Mouse (Mus musculus) gastrocnemius, postnatal 36 days (tissue): ENCODE measurements around the gene Ulk4. TPM values are rescaled to one million over a fixed set of nuclear protein-coding genes. Genes with fewer than 3 reads are reported as not detected.

Experiments used
- DNase-seq, 2 experiments: peaks; one replicate each; pipeline ENCODE4 v3.0.0; 2022
- intact Hi-C: fragments of 180-260 bp; cut with DNase I; formaldehyde crosslinking; loops from one replicate; pipeline ENCODE4 v1.15.1; 2025
- total RNA-seq, 2 experiments: library from RNA; stranded (reverse); gene quantifications; 2 replicates each; pipeline ENCODE4 v1.2.3; 2021

Ulk4 gene
- total RNA-seq, 2 experiments from 2014 or later, result 0.20 to 0.38 TPM

DNA sequence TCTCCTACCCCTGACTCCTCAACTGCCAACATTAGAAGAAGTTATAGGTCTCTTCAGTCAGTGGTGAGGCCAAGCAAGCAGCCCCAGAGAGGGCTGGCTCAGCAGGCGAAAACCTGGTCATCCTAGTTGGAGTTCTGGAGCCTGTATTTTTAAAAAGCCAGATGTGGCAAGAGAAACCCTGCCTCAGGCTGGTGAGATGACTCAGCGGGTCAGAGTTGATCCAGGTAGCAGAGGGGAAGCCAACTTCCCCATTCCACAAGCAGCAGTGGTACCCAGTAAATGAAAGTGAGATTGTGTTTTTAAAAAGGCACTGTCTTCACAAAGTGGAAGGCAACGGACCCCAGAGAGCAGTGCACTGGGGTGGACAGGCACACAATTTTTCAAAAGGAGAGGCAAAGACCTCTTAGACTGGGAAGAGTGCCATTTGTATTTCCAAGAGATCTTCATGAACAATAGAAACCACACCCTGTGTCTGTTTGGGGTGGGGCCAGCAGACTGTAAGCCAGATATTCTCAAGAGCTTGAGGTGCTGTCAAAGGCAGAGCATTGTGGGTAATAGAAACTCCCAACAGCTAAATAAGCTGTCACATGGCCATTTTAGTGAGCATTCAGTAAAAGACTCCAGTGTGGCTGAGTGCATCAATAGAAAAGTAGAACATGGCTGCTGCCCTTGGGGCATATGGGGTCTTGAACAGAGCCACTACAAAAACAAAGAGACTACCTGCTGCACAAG lies 314.9 kb downstream of the Ulk4 start:
- peak in 1 of 2 experiments; percentile 28 for DNase-seq

DNA sequence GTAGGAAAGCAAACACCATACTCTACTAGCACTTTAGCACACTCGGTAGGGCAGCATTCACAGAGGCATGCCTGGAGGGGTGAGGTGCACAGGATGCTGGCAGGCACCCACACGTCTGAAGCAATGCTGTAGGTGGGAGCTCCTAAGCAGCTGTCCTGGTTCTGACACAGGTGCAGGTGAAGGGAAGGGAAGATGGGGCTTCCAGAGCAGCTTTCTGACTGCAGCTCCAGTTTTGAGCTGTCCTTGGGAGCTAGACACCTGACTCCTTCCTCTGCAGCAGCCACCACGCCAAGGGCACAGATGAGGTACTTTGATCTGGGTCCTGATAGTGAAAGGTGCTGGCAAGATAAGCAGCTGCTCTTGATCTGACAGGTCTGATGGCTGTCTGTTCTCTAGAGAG lies 315.5 kb downstream of the Ulk4 start:
- intact Hi-C loops, result no loop called here
- no peak for DNase-seq

More for the DNA sequence above, 314.9 kb downstream of the Ulk4 start:
- intact Hi-C loops, result no loop called here

DNA sequence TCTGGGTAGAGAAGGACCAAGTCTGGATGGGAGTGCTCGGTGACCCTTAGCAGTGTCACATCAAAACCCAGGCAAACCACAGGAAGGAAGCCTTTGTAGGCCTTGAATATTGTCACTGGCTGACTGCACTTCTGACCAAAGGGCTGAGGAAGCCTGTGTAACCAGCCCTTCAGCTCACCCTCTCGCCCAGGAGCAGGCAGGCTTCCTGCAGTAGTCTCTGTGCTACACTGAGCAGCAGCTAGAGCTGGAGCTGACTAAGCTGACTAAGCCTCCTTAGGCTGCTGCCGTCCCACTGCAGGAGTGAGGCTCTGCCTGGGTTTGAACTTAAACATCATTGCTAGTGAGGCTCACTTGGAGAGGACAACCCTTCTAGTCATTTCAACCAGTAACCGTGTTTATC lies 316.4 kb downstream of the Ulk4 start:
- intact Hi-C loops, result no loop called here
- no peak for DNase-seq

DNA sequence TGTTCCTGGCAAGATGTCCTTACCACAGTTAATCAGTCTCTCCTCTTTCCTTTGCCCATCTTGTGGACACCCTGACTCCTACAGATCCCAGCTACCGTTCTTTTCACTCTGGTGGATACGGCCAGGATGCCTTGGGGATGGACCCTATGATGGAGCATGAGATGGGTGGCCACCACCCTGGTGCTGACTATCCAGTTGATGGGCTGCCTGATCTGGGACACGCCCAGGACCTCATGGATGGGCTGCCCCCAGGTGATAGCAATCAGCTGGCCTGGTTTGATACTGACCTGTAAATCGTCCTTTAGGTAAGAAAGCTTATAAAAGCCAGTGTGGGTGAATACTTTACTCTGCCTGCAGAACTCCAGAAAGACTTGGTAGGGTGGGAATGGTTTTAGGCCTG lies 317.8 kb downstream of the Ulk4 start:
- intact Hi-C loops, result no loop called here
- DNase-seq, result no peak

DNA sequence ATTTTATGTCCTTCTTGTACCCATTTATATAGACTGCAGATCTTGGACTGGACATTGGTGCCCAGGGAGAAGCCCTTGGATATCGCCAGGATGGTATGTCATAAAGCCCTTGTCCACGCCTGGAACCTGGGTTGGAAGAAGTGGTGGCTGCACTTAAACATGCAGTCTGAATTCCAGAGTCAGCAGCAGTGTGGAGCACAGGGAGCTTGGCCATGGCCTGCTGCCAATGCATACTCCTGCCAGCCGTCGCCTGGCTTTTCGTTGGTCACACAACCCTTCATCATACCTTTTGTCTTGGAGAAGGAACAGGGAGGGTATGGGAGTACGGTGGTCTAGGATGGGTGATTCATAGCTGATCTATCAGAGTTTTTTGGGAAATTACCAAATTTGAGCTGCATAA lies 318.4 kb downstream of the Ulk4 start:
- intact Hi-C loops, result no loop called here
- DNase-seq, result no peak

DNA sequence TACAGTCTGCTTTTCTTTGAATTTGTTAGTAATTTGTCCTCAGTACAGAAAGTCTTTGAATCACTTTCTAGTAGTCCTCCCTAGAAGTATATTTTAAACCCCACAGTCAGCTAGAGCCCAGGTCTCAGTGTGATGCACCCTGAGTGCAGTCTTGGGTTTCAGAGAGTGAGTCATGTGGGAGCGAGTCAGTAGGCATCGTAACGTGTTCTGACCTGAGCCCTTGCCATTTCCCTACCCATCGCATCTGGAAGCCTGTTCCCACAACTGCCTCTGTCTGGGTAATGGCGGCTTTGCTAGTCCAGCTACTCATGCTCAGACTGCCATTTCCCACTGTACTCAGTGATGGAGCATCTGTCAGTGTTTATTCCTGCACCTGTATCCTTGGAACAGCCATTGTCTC lies 318.9 kb downstream of the Ulk4 start:
- intact Hi-C loops, result no loop called here
- no peak for DNase-seq

DNA sequence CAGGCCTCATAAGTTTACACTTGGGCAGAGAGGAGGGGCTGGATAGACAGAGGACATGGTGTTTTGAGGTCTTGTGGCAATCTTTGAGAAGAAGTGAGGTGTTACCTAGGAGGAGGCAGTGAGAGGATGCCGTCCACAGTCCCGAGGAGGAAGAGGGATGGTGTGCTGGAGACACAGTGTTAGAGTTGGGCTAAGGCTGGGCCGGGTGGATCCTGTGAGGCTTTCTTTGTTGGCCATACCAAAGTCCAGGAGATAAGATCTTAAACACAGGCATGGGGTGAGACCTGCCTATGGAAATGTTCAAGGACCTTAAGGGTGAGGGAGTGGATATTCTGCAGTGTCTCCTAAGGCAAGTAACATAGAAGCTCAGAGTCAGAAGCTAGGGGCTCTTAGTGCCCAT lies 325.1 kb downstream of the Ulk4 start:
- intact Hi-C loops, result no loop called here
- DNase-seq, result no peak

DNA sequence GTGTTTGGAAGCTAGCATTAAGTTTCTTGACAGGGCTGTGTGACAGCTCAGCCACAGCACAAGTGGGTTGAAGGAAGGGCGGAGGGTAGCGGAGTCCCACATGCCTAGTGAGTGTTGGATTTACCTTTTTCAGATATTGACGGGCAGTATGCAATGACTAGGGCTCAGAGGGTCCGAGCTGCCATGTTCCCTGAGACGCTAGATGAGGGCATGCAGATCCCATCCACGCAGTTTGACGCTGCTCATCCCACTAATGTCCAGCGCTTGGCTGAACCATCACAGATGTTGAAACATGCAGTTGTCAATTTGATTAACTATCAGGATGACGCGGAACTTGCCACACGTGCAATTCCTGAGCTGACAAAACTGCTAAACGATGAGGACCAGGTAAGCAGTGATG lies 326.2 kb downstream of the Ulk4 start:
- intact Hi-C loops, result no loop called here
- DNase-seq, result no peak

DNA sequence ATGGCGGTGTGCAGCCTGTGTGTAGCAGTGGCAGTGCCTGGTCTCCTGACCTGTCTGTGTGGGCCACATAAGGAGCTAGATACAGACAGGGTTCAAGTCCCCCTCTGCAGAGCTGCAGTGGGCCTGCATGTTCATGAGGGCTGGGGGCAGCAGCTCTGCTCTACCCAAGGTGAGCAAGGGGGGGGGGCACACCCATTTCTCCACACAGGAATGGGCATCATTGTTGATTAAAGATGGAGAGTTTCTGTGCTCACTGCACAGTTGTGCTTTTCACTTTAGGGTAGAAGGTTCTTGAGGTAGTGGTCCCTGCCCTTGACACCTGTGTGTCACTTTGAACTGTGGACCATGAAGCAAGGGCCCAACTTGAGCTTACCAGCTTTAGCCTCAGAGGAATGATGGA lies 328.2 kb downstream of the Ulk4 start:
- intact Hi-C loops, result no loop called here

DNA sequence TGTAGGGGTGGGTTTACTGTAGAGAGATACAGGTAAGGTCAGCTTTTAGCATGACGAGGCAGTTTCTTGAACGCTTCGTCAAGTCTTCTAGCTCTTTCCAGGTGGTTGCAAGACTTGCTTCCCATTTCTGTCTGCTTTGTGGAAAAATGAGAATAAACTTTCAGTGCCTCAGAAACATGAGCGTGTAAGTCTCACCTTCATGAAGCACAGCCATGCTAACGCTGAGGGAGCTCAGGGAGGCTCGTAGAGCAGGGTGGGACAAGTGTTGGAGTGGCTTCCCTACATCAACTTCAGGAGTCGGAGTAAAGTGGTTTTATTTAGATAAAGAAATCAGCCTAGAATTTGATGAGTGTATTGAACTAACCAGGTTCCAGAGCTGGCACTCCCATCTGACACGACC lies 330.9 kb downstream of the Ulk4 start:
- intact Hi-C loops, result no loop called here
- DNase-seq, result no peak

More for the DNA sequence above, 328.2 kb downstream of the Ulk4 start:
- no peak for DNase-seq

DNA sequence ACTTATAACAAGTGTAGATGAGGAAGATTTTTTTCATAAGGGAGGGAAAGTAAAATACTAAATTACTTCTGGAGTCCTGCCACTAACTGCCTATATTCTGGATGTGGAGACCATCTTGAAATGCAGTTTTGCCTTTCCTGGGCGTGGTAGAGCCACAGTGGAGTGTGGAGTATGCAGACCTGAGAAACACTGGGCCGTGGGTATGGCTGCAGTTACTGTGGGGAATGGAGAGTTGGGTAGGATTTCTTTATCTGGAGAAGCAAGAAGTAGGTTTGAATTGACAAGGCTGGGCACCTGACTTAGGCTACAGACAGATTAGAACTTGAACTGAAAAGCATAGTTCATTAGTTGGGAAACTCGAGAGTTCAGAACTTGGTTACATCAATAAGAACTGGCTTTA lies 332.8 kb downstream of the Ulk4 start:
- DNase-seq, result no peak
- intact Hi-C loops, result no loop called here

DNA sequence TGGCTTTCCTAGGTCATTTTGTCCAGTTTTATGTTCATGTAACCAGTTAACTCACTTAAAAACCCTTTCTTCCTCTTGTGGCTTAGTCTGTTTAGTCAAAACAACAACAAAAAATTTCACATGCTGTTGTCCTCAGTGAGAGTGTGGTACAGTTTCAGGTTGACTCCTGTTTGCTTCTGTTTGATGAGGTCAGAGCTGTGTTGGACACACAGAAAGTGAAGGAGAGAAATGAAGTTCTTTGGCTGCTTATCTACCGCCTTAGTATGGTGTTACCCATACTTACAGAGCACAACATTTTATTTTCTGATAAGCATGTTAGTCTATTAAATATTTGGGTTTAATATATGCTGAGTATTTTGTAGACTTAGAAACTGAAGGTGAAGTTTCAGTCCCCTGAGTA lies 333.2 kb downstream of the Ulk4 start:
- intact Hi-C loops, result no loop called here
- no peak for DNase-seq

DNA sequence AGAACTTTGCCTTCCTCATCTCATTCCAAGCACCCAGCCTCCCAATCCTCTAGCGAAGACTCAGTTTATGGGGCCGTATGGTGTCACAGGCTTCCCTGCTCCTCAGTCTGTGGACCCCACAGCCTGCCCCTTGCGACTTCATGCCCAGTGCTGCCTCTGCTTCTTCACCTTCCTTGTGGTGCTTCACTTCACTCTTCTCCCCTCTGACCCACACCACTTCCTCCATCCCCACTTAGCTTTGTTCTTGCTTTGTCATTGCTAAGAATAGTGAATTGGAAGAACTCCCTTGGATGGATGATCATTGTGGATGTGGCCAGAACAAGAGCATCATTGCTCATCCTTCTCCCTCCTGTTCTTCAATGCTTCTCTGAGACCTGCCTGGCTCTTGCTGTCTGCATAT lies 336.1 kb downstream of the Ulk4 start:
- intact Hi-C loops, result no loop called here

DNA sequence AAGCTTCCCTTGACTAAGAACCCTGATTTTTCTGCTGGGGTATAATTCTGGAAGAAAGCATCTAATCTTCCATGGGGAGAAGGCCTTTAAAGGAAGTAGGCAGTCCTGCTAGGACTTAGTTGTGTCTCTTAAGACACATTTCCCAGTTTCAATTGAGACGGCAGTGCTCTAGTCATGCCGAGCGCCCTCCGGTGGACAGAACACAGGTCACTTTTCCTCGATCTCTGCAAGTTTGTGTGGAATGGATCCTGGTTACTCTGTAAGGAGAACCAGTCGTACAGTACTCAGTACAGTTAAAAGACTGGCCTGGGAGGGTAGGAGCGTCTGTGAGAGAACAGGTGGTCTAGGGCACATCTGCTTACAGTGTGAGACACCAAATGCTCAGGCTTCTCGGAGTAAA lies 340.6 kb downstream of the Ulk4 start:
- peak; percentile 35 to 46 for DNase-seq
- intact Hi-C loops, result loop anchor here (5.0 kb wide), 1 partner anchor 334 kb away; no protein-coding TSS in a partner anchor

More for the DNA sequence above, 336.1 kb downstream of the Ulk4 start:
- DNase-seq, result no peak

DNA sequence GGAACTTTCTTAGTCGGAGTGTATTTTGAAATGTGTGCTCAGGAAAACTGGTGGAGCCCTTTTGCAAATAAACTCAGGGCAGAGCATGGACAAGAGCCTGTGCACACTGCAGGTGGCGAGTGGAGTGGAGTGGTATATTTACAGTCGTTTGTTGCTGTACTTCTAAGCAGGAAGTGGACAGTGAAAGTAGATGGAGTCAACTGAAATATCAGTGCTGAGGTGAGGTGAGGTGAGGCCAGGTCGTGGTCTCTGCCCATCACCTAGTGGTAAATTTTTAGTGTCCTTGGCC lies 341.4 kb downstream of the Ulk4 start:
- no peak for DNase-seq
- intact Hi-C loops, result loop anchor here (5.0 kb wide), 1 partner anchor 333 kb away; no protein-coding TSS in a partner anchor

DNA sequence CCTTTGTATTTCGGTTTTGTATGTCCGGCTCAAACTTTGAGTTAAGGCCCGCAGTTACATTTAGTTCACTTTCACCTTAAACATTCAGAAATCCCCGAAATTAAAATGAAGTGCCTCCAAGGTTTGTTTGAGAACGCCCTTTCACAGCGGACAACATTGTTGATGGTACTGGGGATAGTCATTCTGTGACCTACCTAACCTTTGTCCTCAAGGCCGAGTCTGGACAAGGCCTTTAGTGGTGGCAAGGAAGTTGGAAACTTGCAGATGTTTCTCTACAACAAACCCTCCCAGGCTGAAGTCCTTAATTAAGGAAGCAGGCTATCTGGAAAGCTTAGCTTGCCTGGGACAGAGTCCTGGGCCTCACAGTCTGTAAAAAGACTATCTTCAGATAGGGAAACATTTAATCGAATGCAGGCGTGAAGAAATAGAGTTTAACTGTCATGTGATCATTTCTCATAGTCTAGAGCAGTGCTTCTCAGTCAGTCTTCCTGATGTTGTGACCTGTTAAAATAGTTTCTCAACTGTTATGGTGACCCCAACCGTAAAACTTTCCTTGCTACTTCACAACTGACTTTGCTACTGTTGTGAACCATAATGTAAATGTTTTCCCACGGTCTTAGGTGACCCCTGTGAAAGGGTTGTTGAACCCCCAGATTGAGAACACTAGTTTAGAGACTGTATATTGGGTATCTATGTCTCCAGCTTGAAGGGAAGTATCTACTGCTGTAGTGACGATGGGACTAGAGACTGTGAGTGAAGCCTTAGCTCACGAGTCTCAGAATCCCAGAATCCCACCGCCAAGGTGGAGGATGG lies 342.0 kb downstream of the Ulk4 start:
- DNase-seq, result no peak
- intact Hi-C loops, result loop anchor here (5.0 kb wide), 1 partner anchor 333 kb away; no protein-coding TSS in a partner anchor

DNA sequence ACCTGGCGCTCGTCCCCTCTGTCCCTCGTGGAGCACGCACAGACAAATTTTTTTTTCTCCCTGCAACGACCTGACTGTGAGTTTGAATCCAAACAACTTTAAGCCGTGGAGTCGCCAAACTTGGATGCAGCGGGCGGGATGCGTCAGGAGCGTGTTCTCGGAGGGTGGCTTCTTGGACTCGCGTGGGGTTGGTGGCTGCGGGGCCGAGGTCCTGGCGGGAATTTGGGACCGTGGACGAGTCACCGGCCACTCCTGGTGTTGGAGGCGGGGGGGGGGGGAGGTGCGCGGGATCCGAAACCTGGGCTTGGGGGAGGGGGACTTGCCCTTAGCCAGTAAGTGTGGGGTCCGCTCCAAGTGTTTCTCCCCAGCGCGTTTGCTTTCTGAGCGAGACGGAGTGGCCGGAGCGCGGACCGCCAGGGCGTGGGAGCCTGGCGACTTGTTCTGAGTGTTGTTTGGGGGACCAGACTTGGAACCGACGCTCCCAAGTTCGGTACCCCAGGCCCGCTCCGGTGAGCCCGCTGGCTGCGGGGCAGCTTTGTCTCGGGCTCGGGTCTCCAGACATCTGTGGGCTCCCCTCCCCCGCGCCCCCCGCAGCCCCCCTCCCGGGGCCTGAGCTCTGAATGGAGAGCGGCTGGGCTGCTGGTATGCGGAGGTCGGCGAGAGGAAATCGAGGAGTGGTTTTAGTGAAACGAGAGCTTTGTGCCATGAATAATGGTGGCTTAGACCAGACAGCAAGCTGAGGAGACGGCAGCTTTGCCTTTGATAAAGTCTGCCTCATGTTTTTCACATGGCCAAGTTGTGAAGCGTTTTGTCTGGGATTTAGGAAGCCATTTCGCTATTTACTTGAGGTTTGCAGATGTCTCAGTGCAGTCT lies 342.9 kb downstream of the Ulk4 start:
- intact Hi-C loops, result no loop called here
- peak; percentile 17 to 37 for DNase-seq

DNA sequence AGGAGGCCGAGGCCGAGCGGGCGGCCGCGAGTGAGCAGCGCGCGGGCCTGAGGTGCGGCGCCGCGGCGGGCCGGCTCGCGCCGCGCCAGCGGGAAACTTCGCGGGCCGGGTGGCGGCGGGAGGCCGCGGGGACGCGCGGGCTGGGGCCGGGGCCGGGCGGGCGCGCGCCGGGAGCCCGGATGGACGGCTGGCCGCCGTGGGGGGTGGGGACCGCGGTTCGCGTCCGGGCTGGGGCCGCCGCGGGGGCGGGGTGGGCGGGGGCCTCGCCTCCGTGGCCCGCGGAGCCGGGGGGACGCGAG lies 343.5 kb downstream of the Ulk4 start:
- DNase-seq, result no peak
- intact Hi-C loops, result no loop called here

DNA sequence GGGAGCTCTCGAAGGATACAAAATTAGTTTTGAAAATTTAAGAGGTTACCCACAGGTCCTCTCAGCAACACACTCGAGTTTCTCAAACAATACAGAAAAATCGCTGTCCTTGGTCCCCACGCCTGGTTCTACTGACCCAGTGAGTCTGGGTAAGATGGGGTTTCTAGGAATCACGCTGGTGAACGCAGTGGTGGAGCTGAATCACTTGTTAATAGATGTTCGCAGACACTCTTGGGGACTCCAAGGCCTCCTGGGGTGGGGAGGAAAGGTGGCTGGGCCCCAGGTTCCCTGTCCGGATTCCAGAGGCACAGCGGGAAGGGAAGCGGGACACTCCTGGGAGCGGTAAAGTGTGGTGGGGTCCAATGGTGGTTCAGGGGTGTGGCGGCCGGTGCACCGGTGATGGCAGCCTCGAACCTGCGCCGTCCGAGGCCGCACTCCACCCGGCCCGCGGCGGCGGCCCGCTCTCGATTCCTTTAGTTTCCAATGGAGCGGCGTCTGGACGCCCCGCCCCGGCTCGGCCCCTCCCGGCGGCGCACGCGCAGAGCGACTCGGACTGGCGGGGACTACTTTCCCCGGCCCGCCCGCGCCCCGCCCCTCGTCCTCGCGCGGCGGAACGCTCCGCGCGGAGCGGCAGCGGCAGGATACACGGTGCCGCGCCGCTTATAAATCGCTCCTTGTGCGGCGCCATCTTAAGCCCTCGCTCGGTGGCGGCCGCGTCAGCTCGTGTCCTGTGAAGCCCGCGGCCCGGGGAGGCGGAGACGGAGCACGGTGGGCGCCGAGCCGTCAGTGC lies 344.0 kb downstream of the Ulk4 start:
- intact Hi-C loops, result no loop called here
- DNase-seq, result peak; percentile 96 to 98

DNA sequence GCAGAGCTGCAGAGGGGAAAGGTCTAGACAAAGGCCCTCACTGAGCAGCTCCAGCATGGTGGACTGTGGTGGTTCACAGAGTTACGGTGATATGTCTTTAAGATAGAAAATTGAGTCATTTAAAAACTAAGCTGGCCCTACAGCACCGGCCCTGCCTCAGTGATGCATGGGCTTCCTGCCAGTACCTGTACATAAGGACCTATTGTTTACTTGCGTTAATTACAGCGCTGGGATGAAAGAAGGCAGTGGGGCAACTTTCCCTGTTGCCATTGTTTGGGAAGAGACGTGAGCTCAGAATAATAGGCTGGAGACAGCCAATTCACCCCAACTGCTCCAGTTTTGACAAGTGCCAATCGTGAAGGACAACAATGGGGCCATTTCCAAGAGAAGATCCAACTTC lies 344.6 kb downstream of the Ulk4 start:
- intact Hi-C loops, result no loop called here

DNA sequence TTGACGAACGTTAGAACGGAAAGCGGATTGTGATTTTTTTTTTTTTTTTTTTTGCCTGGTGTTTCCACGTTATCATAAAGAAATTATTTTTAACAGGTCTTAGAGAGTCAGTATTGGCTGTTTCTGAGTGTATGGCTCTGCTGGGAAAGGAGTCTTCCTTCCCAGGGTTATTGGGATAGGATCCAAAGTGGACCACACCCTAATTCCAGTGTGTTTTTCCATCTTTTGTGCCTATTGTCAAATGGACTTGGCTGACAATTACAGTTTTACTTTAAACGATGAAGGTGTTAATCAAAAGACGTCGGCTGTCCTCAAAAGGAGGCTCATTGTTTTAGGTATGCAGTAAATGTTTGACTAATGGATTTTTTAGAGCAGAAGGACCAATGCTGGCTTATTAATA lies 346.2 kb downstream of the Ulk4 start:
- DNase-seq, result no peak

More for the DNA sequence above, 344.6 kb downstream of the Ulk4 start:
- no peak for DNase-seq

More for the DNA sequence above, 346.2 kb downstream of the Ulk4 start:
- intact Hi-C loops, result no loop called here
